ENCODE assay signal across 9 mouse cellular contexts in the genomic region with DNA sequence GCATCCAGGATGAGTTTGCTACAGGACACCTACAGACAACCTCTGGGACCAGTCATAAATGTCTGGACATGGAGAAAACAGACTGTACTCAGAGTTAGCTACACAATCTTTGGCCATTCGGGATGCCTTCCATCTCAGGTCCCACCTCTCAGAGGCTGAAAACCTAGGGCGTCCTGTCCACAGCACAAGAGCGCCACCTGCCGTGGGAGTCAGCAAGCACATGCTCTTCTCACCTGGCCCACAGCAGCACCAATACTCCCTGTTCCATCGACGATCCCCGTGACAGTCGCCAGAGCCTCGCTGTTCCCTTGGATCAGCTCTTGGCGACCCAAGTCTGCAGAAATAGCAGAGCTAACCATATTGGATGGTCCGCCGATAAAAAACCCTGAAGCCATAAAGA. TPM values are rescaled to one million over a fixed set of nuclear protein-coding genes. Genes with fewer than 3 reads are reported as not detected.
DNase-seq lines count a peak whose midpoint lies in the region; ATAC-seq and TF ChIP-seq lines count a peak whose summit lies in the region.
"Had no signal": no experiment of that assay in that cellular context is flagged by ENCODE, and none has a peak within 500 bp of the region (broad histone marks: within the 10 kb centered on the region; RNA-seq: fewer than 3 reads in every experiment).

No protein-coding gene starts in this region.

- no peaks in the 10 kb centered on the region for H3K9me3 ChIP-seq in ES-E14 (ENCODE audit: control insufficient read depth, insufficient read depth, low read depth, low read length)
- no peaks in the 10 kb centered on the region for H3K9me3 ChIP-seq in forebrain, embryonic 16.5 days (ENCODE audit: control insufficient read depth, low read length)
- H3K9me3 ChIP-seq in lung, embryonic 15.5 days = no peaks in the 10 kb centered on the region
- H3K9me3 ChIP-seq: liver, embryonic 15.5 days had no signal

- H3K36me3 ChIP-seq in ES-E14 (ENCODE audit: control insufficient read depth, insufficient read depth, low read length, poor library complexity, severe bottlenecking) = peaks cover 38% of the 10 kb centered on the region
- peaks cover 17% of the 10 kb centered on the region for H3K36me3 ChIP-seq in forebrain, embryonic 16.5 days (ENCODE audit: control insufficient read depth, insufficient read depth)
- peaks cover 34% of the 10 kb centered on the region for H3K36me3 ChIP-seq in lung, embryonic 15.5 days

- peak; percentile 80 for DNase-seq in ES-E14 (ENCODE audit: low read depth, low spot score)
- peak; percentile 80 for DNase-seq in cerebellum, adult 11-12 months
- peak; percentile 91 for DNase-seq in heart, postnatal 4 days
- peak; percentile 72 to 86 for DNase-seq in layer of hippocampus, adult 18-20 months (ENCODE audit: low spot score in 2 of 2)
- peak; percentile 48 for DNase-seq in ovary, adult 18-20 months (ENCODE audit: low spot score)
- peak; percentile 83 for DNase-seq in thymus, postnatal 0 days (ENCODE audit: low spot score)

- H3K9ac ChIP-seq in ES-E14 (ENCODE audit: insufficient read depth, low read depth, low read length, poor library complexity, severe bottlenecking) = no peak overlapping the region
- H3K9ac ChIP-seq in forebrain, embryonic 16.5 days (replicated peaks; ENCODE audit: low read depth, low read length) = no peak overlapping the region
- H3K9ac ChIP-seq in lung, embryonic 15.5 days = no peak overlapping the region
- H3K9ac ChIP-seq: liver, embryonic 15.5 days had no signal

- 16% methylated on average over 12 of the region's 12 CpGs for WGBS in forebrain, embryonic 16.5 days
- WGBS in lung, embryonic 15.5 days = 20% methylated on average over 12 of the region's 12 CpGs

- H3K27me3 ChIP-seq in forebrain, embryonic 16.5 days (replicated peaks; ENCODE audit: control insufficient read depth, insufficient read depth, low read length) = no peaks in the 10 kb centered on the region
- H3K27me3 ChIP-seq in lung, embryonic 15.5 days = no peaks in the 10 kb centered on the region

- H3K27ac ChIP-seq in ES-E14 (ENCODE audit: insufficient read depth, low read depth, low read length, poor library complexity, severe bottlenecking) = no peak overlapping the region
- H3K27ac ChIP-seq in forebrain, embryonic 16.5 days (ENCODE audit: low read length) = no peak overlapping the region
- no peak overlapping the region for H3K27ac ChIP-seq in lung, embryonic 15.5 days
- H3K27ac ChIP-seq: liver, embryonic 15.5 days had no signal

- H3K4me2 ChIP-seq in forebrain, embryonic 16.5 days (ENCODE audit: low read length) = no peak overlapping the region
- H3K4me2 ChIP-seq in lung, embryonic 15.5 days = no peak overlapping the region
- H3K4me2 ChIP-seq: liver, embryonic 15.5 days had no signal

- H3K4me1 ChIP-seq in ES-E14 (ENCODE audit: control insufficient read depth in 2 of 2, insufficient read depth in 2 of 2, low read length in 2 of 2, poor library complexity in 1 of 2) = peaks cover 15 to 17% of the 10 kb centered on the region in 2 experiments
- peaks cover 16% of the 10 kb centered on the region for H3K4me1 ChIP-seq in forebrain, embryonic 16.5 days (replicated peaks; ENCODE audit: control insufficient read depth, insufficient read depth, low read length)
- H3K4me1 ChIP-seq in lung, embryonic 15.5 days = no peaks in the 10 kb centered on the region
- H3K4me1 ChIP-seq: liver, embryonic 15.5 days had no signal

- in situ Hi-C loops in ES-E14 (cut with MboI; ENCODE audit: low sequenced_read_pairs in 2 of 2, unreplicated experiment in 2 of 2) = no loop called here

- ATAC-seq in forebrain, embryonic 16.5 days = peak; percentile 76
- ATAC-seq in lung, embryonic 15.5 days (ENCODE audit: borderline replicate concordance, extremely low read depth, low FRiP score, low TSS enrichment) = 0 out of 2 replicates have a peak, but pooled peaks have one; percentile 23

- no peak overlapping the region for H3K4me3 ChIP-seq in ES-E14 (ENCODE audit: insufficient read depth in 1 of 2, low read depth in 1 of 2, low read length in 2 of 2, poor library complexity in 1 of 2, severe bottlenecking in 1 of 2)
- H3K4me3 ChIP-seq in forebrain, embryonic 16.5 days (replicated peaks; ENCODE audit: low read length) = no peak overlapping the region
- no peak overlapping the region for H3K4me3 ChIP-seq in lung, embryonic 15.5 days
- H3K4me3 ChIP-seq: liver, embryonic 15.5 days had no signal

TF ChIP-seq in ES-E14, 5 proteins besides CTCF, POLR2A, EP300 and RAD21:
- TF ChIP-seq HCFC1 (IDR thresholded peaks at IDR 0.05; ENCODE audit: borderline replicate concordance, insufficient read depth, low read length) (no peak), ZNF384 (IDR thresholded peaks at IDR 0.05; ENCODE audit: low read depth, low read length) (no peak), ZC3H11A (IDR thresholded peaks at IDR 0.05; ENCODE audit: borderline replicate concordance, low read depth, low read length) (peak; percentile 75), CHD2 (IDR thresholded peaks at IDR 0.05; ENCODE audit: low read depth, low read length) (no peak), MAFK (IDR thresholded peaks at IDR 0.05; ENCODE audit: insufficient read depth, low read depth, low read length) (no peak)

RNA-seq across cellular contexts. Expression of a gene that starts 33.5 kb away (rescaled TPM):
- total RNA-seq in ES-E14 (2012; rRNA removed) = 45.2 and 66.4 TPM in 2 replicates
- polyA plus RNA-seq in forebrain, embryonic 16.5 days (2015; fragmentation: Nextera tagmentation; extraction: Ambion mirVana) = 69.3 and 76.8 TPM in 2 replicates
- 10 to 100 TPM; 27.9 to 34.3 TPM for total RNA-seq in heart, postnatal 4 days (2021)
- 10 to 100 TPM; 66.2 to 75.6 TPM for total RNA-seq in layer of hippocampus, adult 18-20 months (2021)
- 39.3 and 41.5 TPM in 2 replicates for polyA plus RNA-seq in lung, embryonic 15.5 days (2015; fragmentation: Nextera tagmentation; extraction: Ambion mirVana)
- 26.4 and 32.1 TPM in 2 replicates for polyA plus RNA-seq in thymus, postnatal 0 days (2015; fragmentation: Nextera tagmentation; extraction: Ambion mirVana)

RNA-seq across cellular contexts. Expression of a gene that starts 37.0 kb away (rescaled TPM):
- total RNA-seq in ES-E14 (2012; rRNA removed) = 0.53 and 0.62 TPM in 2 replicates
- polyA plus RNA-seq in forebrain, embryonic 16.5 days (2015; fragmentation: Nextera tagmentation; extraction: Ambion mirVana) = 0.20 and 0.30 TPM in 2 replicates
- total RNA-seq in heart, postnatal 4 days (2021) = under 1 TPM; 0.17 to 0.23 TPM
- not detected for total RNA-seq in layer of hippocampus, adult 18-20 months (2021)
- 4.2 and 6.3 TPM in 2 replicates for polyA plus RNA-seq in lung, embryonic 15.5 days (2015; fragmentation: Nextera tagmentation; extraction: Ambion mirVana)
- 22.3 and 24.9 TPM in 2 replicates for polyA plus RNA-seq in thymus, postnatal 0 days (2015; fragmentation: Nextera tagmentation; extraction: Ambion mirVana)
